Mouse (Mus musculus) hindbrain, embryonic 11.5 days (tissue): ENCODE measurements around the gene Slfn3. TPM values are rescaled to one million over a fixed set of nuclear protein-coding genes. Genes with fewer than 3 reads are reported as not detected.
"Not testable (repeated sequence)": the region's sequence is repeated elsewhere in the genome, so short reads cannot be mapped to it uniquely, and the experiment has no call there.

ENCODE experiments used
- ATAC-seq: fragments of 200-750 bp; cut with Nextera tagmentation; 2 replicates; pipeline ENCODE4 v1.8.0; 2017; ENCODE audit warnings: mild to moderate bottlenecking, moderate TSS enrichment, moderate library complexity; ENCODE audit not compliant: low FRiP score
- DNase-seq: peaks from one replicate; pipeline ENCODE4 v3.0.0-alpha.2; 2015; ENCODE audit warnings: low spot score
- H3K27ac ChIP-seq: fragments of 300-500 bp; sonication (generic); 2 replicates; pipeline ENCODE4 v1.5.1; 2014; ENCODE audit warnings: mild to moderate bottlenecking, low read depth, low read length
- H3K27me3 ChIP-seq: fragments of 300-500 bp; sonication (generic); 2 replicates; pipeline ENCODE4 v1.6.1; 2014; ENCODE audit warnings: mild to moderate bottlenecking, low read length, moderate library complexity, mixed read lengths; ENCODE audit not compliant: control insufficient read depth, insufficient read depth
- H3K36me3 ChIP-seq: fragments of 300-500 bp; sonication (generic); 2 replicates; pipeline ENCODE4 v1.6.1; 2014; ENCODE audit warnings: mild to moderate bottlenecking, low read length, moderate library complexity, mixed read lengths; ENCODE audit not compliant: control insufficient read depth, insufficient read depth
- H3K4me1 ChIP-seq: fragments of 300-500 bp; sonication (generic); replicated peaks from 2 replicates; pipeline ENCODE4 v1.6.1; 2014; ENCODE audit warnings: low read length, mixed read lengths; ENCODE audit not compliant: control insufficient read depth, insufficient read depth
- H3K4me2 ChIP-seq: fragments of 300-500 bp; sonication (generic); replicated peaks from 2 replicates; pipeline ENCODE4 v1.6.1; 2014; ENCODE audit warnings: mild to moderate bottlenecking, low read depth, low read length
- H3K4me3 ChIP-seq: fragments of 300-500 bp; sonication (generic); 2 replicates; pipeline ENCODE4 v1.5.1; 2014; ENCODE audit warnings: low read depth, low read length
- H3K9ac ChIP-seq: fragments of 300-500 bp; sonication (generic); 2 replicates; pipeline ENCODE4 v1.6.1; 2014; ENCODE audit warnings: low read depth, low read length
- H3K9me3 ChIP-seq: fragments of 300-500 bp; sonication (generic); 2 replicates; pipeline ENCODE4 v1.6.1; 2016; ENCODE audit warnings: low read length; ENCODE audit not compliant: control insufficient read depth
- WGBS: fragments of 180-500 bp; shearing (Covaris S2); extraction: QIAGEN DNeasy Blood & Tissue Kit; methylation state at CpG from one replicate; pipeline ENCODE4 v1.1.7; 2014; 5-methylcytosine and 5-hydroxymethylcytosine counted together
- polyA plus RNA-seq: library from polyadenylated mRNA; unstranded; fragments of >200 nt; fragmentation: Nextera tagmentation; extraction: Ambion mirVana; gene quantifications from 2 replicates; pipeline ENCODE4 v1.2.1, GENCODE M21; 2014

Slfn3 gene
- polyA plus RNA-seq, 1 experiment from 2014 or later = 0.26 TPM

DNA sequence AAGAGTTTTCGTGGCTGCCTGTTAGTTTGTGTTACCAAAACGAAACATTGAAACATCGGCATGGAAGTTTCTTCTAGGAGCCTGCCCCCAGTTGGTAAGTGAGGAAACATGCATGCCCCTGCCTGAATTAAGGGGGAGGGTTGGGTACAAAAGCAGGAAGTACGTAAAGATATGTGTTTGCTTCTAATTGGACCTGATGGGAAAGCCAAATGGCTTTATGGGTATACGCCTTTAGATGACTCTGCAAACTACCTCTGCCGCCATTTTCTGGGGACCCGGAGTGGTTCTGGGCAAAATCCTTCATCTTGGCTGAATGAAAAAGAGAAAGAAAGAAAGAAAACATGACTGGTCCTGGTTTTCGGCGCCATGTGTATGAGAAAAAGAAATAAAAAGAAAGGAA lies 33.1 kb downstream of the Slfn3 start:
- Histone ChIP-seq H3K27ac (no peak overlapping the region), H3K4me2 (no peak overlapping the region), H3K27me3 (no peaks in the 10 kb centered on the region), H3K9me3 (no peaks in the 10 kb centered on the region), H3K4me3 (no peak overlapping the region), H3K4me1 (no peaks in the 10 kb centered on the region), H3K9ac (no peak overlapping the region), H3K36me3 (no peaks in the 10 kb centered on the region)
- 94% methylated on average over 9 of the region's 9 CpGs for WGBS
- DNase-seq = no peak
- no peak for ATAC-seq

DNA sequence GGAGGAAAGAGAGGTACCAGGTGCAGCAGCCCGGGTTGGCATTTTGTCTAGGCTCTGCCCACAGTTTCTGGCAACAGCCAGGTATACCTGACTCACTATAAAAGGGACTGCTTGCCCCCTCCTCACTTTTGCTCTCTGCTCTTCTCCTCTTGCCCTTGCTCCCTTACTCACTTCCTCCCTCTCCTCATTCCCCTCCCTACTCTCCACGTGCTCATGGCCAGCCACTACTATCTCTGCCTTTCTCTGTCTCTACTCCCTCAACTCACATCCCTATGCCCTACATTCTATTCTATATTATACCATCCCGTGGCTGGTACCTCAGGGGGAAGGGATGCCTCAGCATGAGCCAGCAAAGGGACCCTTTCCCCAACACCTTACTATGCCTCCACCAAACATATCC lies 33.6 kb downstream of the Slfn3 start:
- H3K4me3 ChIP-seq = no peak overlapping the region
- 79% methylated on average over 3 of the region's 3 CpGs for WGBS
- H3K27me3 ChIP-seq = no peaks in the 10 kb centered on the region
- no peaks in the 10 kb centered on the region for H3K4me1 ChIP-seq
- no peaks in the 10 kb centered on the region for H3K36me3 ChIP-seq
- H3K4me2 ChIP-seq = no peak overlapping the region
- H3K9me3 ChIP-seq = no peaks in the 10 kb centered on the region
- ATAC-seq (no peak), DNase-seq (no peak)
- no peak overlapping the region for H3K9ac ChIP-seq
- H3K27ac ChIP-seq = no peak overlapping the region

DNA sequence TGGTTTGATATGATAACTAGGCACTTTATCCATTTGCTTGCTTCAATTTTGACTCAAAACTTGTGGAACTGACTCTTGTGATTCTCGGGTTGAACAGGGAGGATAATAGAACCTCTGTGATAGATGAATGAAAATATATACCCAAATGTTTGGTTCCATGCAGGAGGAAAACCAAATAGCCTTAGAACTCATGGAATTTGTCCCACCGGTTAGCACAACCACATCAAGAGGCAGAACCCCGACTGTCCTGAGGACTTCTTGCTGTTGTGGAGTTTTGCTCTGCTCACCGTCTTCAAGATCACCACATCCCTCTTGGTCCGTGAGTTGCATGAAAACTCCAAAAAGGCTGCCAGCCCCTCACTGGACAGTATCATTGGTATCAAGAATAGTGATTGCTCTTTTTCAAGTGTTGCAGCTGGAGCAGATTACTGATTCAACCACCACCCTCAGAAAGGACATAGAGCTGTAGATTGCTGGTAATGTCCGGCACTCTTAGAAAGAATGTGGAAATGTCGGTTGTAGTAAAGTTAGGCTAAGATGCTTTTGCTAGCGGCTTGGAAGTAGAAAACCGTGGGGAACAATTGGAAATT lies 34.3 kb downstream of the Slfn3 start:
- WGBS = 92% methylated on average over 9 of the region's 9 CpGs
- no peaks in the 10 kb centered on the region for H3K27me3 ChIP-seq
- no peaks in the 10 kb centered on the region for H3K36me3 ChIP-seq
- H3K4me2 ChIP-seq = no peak overlapping the region
- no peak overlapping the region for H3K4me3 ChIP-seq
- H3K27ac ChIP-seq = no peak overlapping the region
- ATAC-seq (no peak), DNase-seq (no peak)
- H3K4me1 ChIP-seq = no peaks in the 10 kb centered on the region
- no peaks in the 10 kb centered on the region for H3K9me3 ChIP-seq
- H3K9ac ChIP-seq = no peak overlapping the region

DNA sequence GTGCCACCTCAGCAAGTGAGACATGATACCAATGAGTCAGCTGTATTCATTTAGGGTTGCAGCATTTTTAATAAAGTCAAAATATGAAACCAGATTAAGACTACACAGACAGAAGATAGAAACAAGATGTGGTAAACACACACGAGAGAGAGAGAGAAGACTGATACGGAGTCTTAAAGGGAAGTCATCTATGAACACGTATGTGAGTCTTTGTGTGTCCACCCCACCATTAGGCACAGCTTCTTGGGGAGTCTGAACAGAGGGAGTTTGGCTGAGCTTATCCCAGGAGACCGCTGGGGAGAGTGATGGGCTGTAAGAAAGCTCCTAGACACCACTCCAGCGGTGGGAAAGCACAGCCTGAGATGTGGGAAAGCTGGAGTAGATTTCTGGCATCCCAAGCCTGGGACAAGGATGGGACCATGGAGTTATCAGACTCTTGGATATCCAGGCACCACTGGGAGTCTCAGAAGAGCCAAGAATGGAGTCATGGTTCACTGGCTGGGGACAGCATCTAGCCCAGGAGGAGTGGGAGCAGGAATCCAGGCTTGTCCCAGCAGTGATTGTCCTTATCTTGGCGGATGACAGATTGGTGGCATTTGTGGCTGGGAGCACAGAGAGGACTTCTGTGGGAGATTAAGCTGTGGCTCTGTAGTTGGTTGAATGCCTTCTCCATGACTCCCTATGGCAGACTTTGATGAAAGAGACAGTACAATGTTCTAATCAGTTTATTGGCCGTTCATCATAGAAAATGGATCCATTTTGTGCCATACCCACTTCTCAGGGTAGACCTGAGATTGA lies 37.0 kb downstream of the Slfn3 start:
- no peaks in the 10 kb centered on the region for H3K9me3 ChIP-seq
- H3K4me2 ChIP-seq = no peak overlapping the region
- H3K9ac ChIP-seq = no peak overlapping the region
- H3K4me3 ChIP-seq = no peak overlapping the region
- H3K4me1 ChIP-seq = no peaks in the 10 kb centered on the region
- WGBS = 85% methylated on average over 7 of the region's 7 CpGs
- no peaks in the 10 kb centered on the region for H3K36me3 ChIP-seq
- no peak overlapping the region for H3K27ac ChIP-seq
- no peaks in the 10 kb centered on the region for H3K27me3 ChIP-seq
- no peak for DNase-seq
- no peak for ATAC-seq

DNA sequence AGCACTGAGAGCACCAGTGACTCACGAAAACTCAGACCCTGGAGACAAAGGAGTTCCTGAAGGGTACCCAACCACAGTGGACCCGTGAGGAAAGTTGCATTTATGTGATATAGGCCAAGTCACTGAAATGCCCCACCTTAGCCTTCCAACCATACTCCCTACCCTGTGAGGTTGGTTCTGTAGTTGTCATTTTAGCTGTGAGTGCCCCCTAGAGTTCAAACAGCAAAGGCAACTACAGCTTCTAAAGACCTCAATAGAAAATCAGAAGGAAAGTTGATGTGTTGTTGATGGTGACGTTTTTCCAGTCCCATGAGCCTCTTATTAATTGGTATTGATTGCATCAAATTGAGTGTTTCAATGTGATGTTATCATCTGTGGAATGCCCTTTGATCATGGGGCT lies 39.8 kb downstream of the Slfn3 start:
- DNase-seq (no peak), ATAC-seq (no peak)
- H3K9me3 ChIP-seq = no peaks in the 10 kb centered on the region
- H3K9ac ChIP-seq = no peak overlapping the region
- no peaks in the 10 kb centered on the region for H3K27me3 ChIP-seq
- H3K4me1 ChIP-seq = no peaks in the 10 kb centered on the region
- no peak overlapping the region for H3K4me2 ChIP-seq
- no peak overlapping the region for H3K27ac ChIP-seq
- H3K36me3 ChIP-seq = no peaks in the 10 kb centered on the region
- H3K4me3 ChIP-seq = no peak overlapping the region
- 69% methylated on average over 3 of the region's 3 CpGs for WGBS

DNA sequence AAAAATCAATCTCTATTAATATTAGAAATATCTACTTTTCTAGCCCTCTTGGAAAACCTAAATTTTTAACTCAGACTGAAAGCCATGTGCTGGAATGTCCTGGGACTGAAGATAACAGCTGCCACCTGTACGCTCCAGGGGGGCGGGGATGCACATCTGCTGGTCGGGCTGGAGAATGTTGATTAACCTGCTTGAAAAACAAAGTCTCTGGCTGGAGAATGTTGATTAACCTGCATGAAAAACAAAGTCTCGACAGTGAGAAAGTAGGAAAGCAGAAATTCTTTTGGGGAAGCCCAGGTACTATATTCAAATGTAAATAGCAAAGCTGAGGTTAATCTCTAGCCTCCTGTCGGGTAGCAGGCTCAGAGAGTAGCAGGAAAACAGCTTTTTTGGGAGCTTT lies 42.5 kb downstream of the Slfn3 start:
- H3K4me3 ChIP-seq, DNase-seq, H3K9ac ChIP-seq, H3K36me3 ChIP-seq, H3K4me2 ChIP-seq, H3K27me3 ChIP-seq, H3K9me3 ChIP-seq, H3K27ac ChIP-seq, ATAC-seq, H3K4me1 ChIP-seq: not testable (repeated sequence)
- WGBS = 50% methylated on average over 5 of the region's 5 CpGs

DNA sequence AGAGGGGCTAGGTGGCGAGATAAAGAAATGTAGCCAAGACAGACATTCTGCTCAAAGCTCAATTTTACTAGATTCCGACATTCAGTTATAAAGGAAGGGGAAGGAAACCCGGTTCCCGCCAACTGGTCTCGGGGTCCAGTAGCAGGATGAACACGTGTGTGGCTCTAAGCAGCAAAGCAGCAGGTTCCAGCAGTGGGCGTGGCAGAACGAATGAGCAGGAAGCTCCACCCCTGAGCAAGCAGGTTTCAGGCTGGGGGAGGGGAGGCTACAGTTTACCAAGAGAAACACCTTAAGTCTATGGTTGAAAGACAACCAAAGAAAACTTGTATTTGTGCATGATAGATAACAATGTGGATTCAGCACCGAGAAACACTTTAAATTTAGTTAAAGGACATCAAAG lies 46.3 kb downstream of the Slfn3 start:
- ATAC-seq, DNase-seq, H3K36me3 ChIP-seq, H3K27me3 ChIP-seq, H3K4me3 ChIP-seq, H3K9me3 ChIP-seq, H3K4me2 ChIP-seq, H3K27ac ChIP-seq, H3K9ac ChIP-seq, H3K4me1 ChIP-seq: not testable (repeated sequence)
- 86% methylated on average over 9 of the region's 9 CpGs for WGBS

DNA sequence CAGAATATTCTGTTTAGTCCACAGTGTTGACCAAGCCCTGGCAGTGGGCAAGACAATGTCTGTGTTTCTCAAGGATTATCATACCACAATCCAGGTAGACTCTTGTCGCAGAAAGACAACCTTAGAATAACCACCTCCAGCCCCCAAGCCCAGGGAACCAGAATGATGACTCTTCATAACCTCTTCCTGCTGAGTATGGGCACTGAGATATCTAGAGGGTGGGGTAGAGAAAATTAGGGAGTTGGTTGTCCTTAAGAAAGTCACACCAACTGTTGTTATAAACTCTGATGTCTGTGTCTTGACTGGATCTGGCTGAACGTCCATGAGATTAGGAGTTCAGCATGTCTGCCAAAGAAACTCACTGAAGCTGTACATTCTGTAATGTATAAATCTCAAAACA lies 47.3 kb downstream of the Slfn3 start:
- DNase-seq (no peak), ATAC-seq (no peak)
- no peaks in the 10 kb centered on the region for H3K27me3 ChIP-seq
- no peak overlapping the region for H3K9ac ChIP-seq
- no peaks in the 10 kb centered on the region for H3K9me3 ChIP-seq
- H3K4me2 ChIP-seq = no peak overlapping the region
- H3K4me3 ChIP-seq = no peak overlapping the region
- H3K27ac ChIP-seq = no peak overlapping the region
- 88% methylated on average over 2 of the region's 2 CpGs for WGBS
- H3K4me1 ChIP-seq = no peaks in the 10 kb centered on the region
- no peaks in the 10 kb centered on the region for H3K36me3 ChIP-seq

DNA sequence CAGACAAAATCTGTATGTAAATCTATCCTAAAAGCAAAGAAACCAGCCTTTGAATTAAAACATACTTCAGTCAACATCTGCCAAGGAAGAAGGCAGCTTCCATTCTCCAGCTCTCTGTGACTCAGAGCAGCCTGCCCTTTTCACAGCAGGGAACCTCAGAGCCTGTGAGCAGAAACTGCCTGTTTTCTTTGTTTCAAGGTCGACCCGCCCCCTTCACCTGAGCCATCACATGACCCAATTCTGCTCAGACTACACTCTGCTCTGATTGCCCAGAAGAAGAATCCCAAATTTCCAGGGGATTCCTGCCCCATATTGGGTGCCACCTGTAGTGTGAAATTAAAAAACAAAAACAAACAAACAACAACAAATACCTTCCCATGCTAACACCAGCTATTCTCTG lies 48.7 kb downstream of the Slfn3 start:
- H3K4me2 ChIP-seq = no peak overlapping the region
- no peaks in the 10 kb centered on the region for H3K27me3 ChIP-seq
- no peak overlapping the region for H3K9ac ChIP-seq
- DNase-seq (no peak), ATAC-seq (no peak)
- 9% methylated on average over 2 of the region's 2 CpGs for WGBS
- no peaks in the 10 kb centered on the region for H3K36me3 ChIP-seq
- no peak overlapping the region for H3K27ac ChIP-seq
- no peak overlapping the region for H3K4me3 ChIP-seq
- H3K9me3 ChIP-seq = no peaks in the 10 kb centered on the region
- no peaks in the 10 kb centered on the region for H3K4me1 ChIP-seq
